Mouse (Mus musculus): ENCODE results near the gene Tvp23a.

Tvp23a gene

DNA sequence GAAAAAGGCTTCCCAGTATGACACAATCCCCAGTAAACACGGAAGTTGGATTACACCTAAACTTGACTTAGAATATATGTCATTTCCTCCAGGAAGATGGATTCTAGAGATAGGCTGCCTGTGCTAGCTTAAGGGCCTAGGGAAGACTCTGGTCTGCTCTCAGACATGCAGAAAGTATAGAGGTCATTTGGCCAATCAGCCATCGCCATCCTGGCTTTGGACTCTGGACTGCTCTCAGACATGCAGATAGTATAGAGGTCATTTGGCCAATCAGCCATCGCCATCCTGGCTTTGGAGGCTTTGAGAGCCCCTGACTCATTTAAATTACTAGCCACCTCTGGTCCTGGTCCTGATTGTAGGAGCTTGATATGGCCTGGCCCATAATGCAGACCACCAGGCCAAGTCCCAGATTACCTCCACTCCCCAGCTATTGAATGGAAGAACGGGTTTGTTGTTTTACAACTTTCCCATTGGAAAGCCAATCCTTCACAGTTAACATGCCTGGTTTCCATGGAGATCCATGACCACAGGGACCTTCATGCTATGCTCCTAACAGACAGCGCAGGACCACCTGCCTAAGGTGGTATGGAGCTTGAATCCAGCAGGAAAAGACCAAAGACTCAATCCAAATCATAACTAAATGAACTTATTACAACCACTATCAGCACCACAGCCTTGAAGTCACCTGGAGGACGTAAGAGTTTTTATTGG lies 6.9 kb upstream of the Tvp23a start:
- DNase-seq (ENCODE audit: low spot score), result no peak

DNA sequence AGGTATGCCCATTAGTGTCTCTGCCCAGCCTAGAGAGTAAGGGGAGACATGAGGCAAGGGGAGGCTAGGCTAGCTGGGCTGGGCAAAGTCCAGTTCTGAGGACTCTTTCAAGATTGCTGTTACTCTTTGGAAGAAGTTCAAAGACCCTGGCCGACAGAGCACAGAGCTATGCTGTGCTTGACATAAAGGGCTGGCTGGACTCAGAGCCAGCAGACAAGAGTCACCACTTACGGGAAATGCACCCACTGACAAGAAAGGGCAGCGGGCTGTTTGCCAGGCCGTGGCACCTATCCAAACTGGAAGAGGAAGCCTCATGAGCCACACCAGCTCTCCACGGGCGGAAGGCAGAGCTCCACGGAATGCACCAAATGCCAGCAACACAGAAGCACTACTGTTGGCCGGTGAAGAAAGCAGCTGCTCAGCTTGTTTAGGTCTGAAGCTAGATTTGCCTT lies 5.3 kb upstream of the Tvp23a start:
- DNase-seq (ENCODE audit: low spot score), result peak; percentile 74

DNA sequence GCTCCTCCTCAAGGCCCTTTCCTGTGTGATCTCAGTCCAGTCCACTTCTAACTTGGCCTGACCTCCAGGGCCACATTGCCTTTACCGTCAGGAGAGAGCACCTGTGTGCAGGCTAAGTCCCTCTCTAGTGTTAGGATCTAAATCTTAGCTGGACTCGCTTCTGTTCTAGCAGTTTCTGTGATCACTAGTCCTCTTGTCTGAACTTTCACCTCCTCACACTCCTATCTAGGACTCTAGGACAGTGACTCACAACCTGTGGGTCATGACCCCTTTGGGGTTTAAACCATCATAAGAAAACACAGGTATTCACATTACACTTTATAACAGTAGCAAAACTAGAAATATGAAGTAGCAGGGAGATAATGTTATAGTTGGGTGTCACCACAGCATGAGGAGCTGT lies 4.7 kb upstream of the Tvp23a start:
- DNase-seq (ENCODE audit: low spot score), result no peak

- DNase-seq (ENCODE audit: low spot score), result no peak
Measured at GRCm38 (mm10) chr16:10448931-10449330, 1.8 kb upstream of the Tvp23a start.

DNA sequence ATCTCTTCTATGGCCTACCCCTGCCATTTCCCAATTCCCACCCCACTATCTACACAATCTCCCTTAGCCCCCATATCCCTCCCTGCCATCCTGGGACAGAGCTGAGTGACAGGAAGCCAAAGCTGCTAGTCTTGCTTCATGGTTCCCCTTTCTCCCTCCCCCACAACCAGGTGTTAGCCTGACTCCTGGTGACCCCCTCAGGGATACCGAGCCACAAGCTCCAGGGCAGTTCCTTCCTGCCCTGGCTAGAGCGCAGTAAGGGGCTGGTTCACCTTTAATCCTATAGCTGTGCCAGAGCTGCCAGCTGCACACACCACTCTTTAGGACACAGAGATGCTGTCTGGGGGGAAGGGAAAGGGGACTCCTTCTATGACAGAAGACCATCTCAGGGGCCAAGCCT lies 619 bp upstream of the Tvp23a start:
- DNase-seq (ENCODE audit: low spot score), result no peak

GRCm38 (mm10) chr16:10446573-10447263 lies 444 bp downstream of the Tvp23a start:
- DNase-seq (ENCODE audit: low spot score), result no peak

DNA sequence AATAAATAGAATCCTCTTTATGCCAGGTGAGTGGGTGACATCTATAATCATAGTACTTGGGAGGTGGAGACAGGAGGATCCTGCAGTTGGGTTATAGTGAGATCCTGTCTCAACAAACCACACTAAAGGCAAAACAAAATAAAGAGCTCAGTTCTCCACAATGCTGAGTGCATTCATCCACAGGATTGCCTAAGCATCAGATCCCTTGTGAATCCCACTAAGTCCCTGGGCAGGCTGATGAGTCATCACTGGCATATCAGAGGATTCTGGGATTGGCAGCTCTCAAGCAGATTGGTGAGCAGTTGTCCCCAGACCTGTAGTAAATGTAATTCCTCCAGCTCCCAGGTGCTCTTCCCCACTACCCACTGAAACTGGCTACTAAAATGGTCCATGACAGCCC lies 3.4 kb downstream of the Tvp23a start:
- DNase-seq (ENCODE audit: low spot score), result no peak

GRCm38 (mm10) chr16:10441761-10442160 lies 5.4 kb downstream of the Tvp23a start:
- no peak for DNase-seq (ENCODE audit: low spot score)

DNA sequence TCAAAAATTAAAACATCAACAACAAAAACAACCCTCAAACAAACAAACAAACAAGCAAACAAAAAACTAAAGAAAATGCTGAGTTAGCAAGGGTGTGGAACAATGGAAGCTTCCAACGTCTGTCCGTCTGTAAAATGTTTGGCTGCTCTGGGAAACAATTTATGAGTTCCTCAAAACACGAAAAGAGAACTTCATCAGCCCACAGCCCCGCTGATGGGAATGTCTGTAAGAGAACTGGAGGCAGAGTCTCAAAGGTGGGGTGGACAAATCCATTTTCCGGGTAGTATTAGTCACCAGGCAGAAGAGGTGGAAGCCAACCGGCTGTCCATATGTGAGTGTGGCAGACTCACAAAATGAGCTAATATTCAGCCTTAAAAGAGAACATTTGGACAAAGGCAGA lies 5.8 kb downstream of the Tvp23a start:
- no peak for DNase-seq (ENCODE audit: low spot score)

DNA sequence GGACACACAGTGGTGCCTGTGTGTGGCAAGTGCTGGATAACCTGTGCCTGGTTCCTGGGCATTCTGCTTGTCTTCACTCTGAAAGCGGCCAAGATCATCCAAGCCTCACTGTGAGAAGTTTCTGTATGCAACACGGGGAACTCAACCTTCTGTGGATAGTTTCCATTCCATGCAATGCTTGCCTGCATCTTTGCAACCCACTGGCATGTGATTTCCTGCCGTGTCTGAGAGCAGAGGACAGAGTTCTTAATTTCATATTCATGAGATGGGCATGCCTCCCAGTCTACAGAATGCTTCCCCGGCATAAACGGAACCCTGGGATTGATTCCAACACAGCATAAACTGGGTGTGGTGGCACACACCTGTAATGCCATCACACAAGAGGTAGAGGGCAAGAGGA lies 9.1 kb downstream of the Tvp23a start:
- DNase-seq (ENCODE audit: low spot score), result no peak

DNA sequence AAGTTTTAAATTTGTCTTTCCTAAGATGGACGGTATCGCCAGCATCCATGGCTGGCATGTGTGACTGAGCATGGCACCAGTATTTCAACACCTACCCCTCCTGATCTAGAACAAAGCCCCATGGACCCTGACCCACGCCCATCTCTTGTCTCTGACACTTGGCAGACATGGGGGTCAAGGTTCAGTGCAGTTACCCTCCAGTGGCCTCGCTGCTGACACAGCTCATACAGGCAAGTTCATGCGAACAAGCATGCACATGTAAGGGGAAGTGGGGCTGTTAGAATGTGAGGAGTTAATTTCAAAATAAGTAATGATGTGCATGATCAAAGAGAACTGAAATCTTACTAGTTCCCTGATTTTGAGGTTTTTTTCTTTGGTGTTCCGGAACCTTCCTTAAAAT lies 11.0 kb downstream of the Tvp23a start:
- DNase-seq (ENCODE audit: low spot score), result no peak

- no peak for DNase-seq (ENCODE audit: low spot score)
Measured at GRCm38 (mm10) chr16:10433344-10433743, 13.8 kb downstream of the Tvp23a start.

DNA sequence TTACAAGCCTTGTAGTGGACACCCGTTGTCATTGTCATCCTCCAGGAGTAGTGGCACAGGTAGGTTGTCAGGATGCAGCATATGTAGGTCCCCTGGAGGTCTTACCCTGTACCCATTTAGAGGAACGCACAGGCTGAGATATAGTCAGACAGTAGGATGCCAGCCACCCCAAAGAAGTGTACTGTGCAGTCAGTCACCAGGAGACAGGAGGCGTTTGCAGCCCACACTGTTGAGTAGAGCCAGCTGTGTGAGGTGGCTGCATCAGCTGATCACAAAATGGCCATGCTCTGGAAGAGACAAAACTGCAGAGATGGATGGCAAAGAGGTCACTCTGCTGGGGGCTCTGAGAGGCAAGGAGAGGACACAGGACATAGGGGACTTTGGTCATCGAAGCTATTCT lies 14.8 kb downstream of the Tvp23a start:
- DNase-seq (ENCODE audit: low spot score), result no peak

- no peak for DNase-seq (ENCODE audit: low spot score)
Measured at GRCm38 (mm10) chr16:10431911-10432310, 15.3 kb downstream of the Tvp23a start.

DNA sequence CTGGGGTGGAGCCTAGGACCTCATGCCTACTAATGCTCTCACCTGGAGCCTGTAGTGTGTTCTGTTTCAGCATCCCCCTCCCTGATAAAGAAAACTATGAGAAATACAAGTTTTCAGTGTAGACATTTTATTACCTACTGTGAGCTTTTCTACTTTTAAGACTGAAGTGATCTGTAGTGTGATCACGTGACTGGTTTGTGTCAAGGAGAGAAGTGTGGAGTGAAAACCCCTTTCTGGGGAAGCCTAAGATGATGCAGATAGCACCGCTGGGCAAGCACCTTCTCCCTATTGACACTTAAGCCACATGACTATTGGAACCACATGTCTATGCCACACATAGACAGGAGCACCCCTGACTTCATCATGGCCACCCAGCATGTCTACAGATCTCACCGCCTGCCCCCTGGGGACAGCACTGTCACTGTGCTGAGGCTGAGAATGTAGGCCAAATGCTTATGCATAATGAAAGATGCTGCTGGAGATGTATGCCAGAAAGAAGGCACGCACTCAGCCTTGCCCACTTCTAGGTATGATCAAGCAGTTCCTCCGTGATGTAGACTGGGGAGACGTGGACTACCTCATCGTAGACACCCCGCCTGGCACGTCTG lies 26.6 kb downstream of the Tvp23a start:
- no peak for DNase-seq (ENCODE audit: low spot score)

- DNase-seq (ENCODE audit: low spot score), result no peak
Measured at GRCm38 (mm10) chr16:10417723-10418259, 29.4 kb downstream of the Tvp23a start.

DNA sequence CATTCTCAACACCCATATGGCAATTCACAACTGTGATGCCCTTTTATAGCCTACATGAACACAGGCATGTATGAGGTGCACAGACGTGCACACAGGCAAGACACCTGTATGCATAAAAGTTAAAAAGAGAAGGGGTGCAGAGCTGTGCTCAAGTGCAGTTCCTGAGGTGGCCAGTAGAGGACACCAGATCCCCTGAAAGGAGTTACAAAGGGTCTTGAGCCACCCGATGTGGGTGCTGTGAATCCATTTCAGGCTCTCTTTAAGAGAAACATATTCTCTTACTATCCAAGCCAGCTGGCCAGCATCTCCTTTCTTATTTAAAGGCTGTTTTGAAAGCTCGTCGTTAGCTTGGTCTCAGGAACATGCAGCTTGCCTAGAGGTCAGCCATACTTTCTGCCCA lies 30.3 kb downstream of the Tvp23a start:
- no peak for DNase-seq (ENCODE audit: low spot score)

- no peak for DNase-seq (ENCODE audit: low spot score)
Measured at GRCm38 (mm10) chr16:10415976-10416375, 31.2 kb downstream of the Tvp23a start.

GRCm38 (mm10) chr16:10411764-10412746 lies 35.1 kb downstream of the Tvp23a start, which contains the start of gene Nubp1:
Gene Nubp1, plus strand, starts transcription at chr16:10411948.
- peak; percentile 97 for DNase-seq (ENCODE audit: low spot score)

DNA sequence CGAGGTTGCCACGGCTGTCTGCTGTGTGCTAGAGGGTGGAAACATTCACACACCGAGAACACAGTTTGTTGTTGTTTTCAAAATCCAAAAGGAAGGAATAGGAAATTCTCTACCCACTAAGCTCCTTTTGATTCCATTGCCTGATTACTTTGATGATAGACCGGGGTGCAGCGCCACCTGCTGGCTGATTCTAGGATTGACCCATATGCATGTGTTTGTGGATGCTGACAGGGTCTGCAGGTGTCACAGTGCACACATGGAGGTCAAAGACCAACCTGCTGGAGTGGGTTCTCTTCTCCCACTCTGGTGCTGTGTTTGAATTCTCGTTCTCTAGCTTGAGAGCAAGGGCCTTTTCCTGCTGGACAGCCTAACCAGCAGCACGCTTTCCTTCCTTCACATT lies 48.0 kb downstream of the Tvp23a start:
- DNase-seq (ENCODE audit: low spot score), result peak; percentile 86

- DNase-seq (ENCODE audit: low spot score), result no peak
Measured at GRCm38 (mm10) chr16:10398755-10399154, 48.4 kb downstream of the Tvp23a start.
